Mouse (Mus musculus): ENCODE results near the gene Tox4. TPM values are rescaled to one million over a fixed set of nuclear protein-coding genes. Genes with fewer than 3 reads are reported as not detected.

The Tox4 gene
- polyA plus RNA-seq, 1 experiment from 2014 or later: 60.2 TPM

Other genes with a start within 250 kb of the Tox4 start
- not detected in 2 replicates for gene Olfr221, start 236.7 kb upstream of the Tox4 start, polyA plus RNA-seq (2015; fragmentation: Nextera tagmentation; extraction: Ambion mirVana)
- 655 and 693 TPM in 2 replicates for gene Hnrnpc, start 175.1 kb upstream of the Tox4 start, polyA plus RNA-seq (2015; fragmentation: Nextera tagmentation; extraction: Ambion mirVana)
- gene Rpgrip1, start 168.4 kb upstream of the Tox4 start, polyA plus RNA-seq (2015; fragmentation: Nextera tagmentation; extraction: Ambion mirVana): 48.2 and 54.5 TPM in 2 replicates
- 55.8 and 67.3 TPM in 2 replicates for gene Supt16, start 81.7 kb upstream of the Tox4 start, polyA plus RNA-seq (2015; fragmentation: Nextera tagmentation; extraction: Ambion mirVana)
- gene Chd8, start 21.4 kb upstream of the Tox4 start, polyA plus RNA-seq (2015; fragmentation: Nextera tagmentation; extraction: Ambion mirVana): 37.4 and 42.4 TPM in 2 replicates
- 54.9 and 56.8 TPM in 2 replicates for gene Rab2b, start 399 bp downstream of the Tox4 start, polyA plus RNA-seq (2015; fragmentation: Nextera tagmentation; extraction: Ambion mirVana)
- 53.3 and 55.7 TPM in 2 replicates for gene Mettl3, start 26.0 kb downstream of the Tox4 start, polyA plus RNA-seq (2015; fragmentation: Nextera tagmentation; extraction: Ambion mirVana)
- gene Sall2, start 49.6 kb downstream of the Tox4 start, polyA plus RNA-seq (2015; fragmentation: Nextera tagmentation; extraction: Ambion mirVana): 31.0 and 34.7 TPM in 2 replicates
- not detected in 2 replicates for gene Olfr1513, start 77.3 kb downstream of the Tox4 start, polyA plus RNA-seq (2015; fragmentation: Nextera tagmentation; extraction: Ambion mirVana)
- not detected in 2 replicates for gene Olfr1512, start 100.0 kb downstream of the Tox4 start, polyA plus RNA-seq (2015; fragmentation: Nextera tagmentation; extraction: Ambion mirVana)
- gene Olfr1511, start 118.2 kb downstream of the Tox4 start, polyA plus RNA-seq (2015; fragmentation: Nextera tagmentation; extraction: Ambion mirVana): not detected in 2 replicates
- gene Olfr1510, start 135.2 kb downstream of the Tox4 start, polyA plus RNA-seq (2015; fragmentation: Nextera tagmentation; extraction: Ambion mirVana): not detected in 2 replicates
- gene Olfr1509, start 163.8 kb downstream of the Tox4 start, polyA plus RNA-seq (2015; fragmentation: Nextera tagmentation; extraction: Ambion mirVana): not detected in 2 replicates
- not detected in 2 replicates for gene Olfr1508, start 188.3 kb downstream of the Tox4 start, polyA plus RNA-seq (2015; fragmentation: Nextera tagmentation; extraction: Ambion mirVana)
- gene Olfr1507, start 216.6 kb downstream of the Tox4 start, polyA plus RNA-seq (2015; fragmentation: Nextera tagmentation; extraction: Ambion mirVana): not detected in 2 replicates

All from forebrain, embryonic 16.5 days (tissue).